Mouse (Mus musculus) R1 (cell line): ENCODE results near the gene A730061H03Rik.
A peak's percentile ranks its signal among the peaks of the same experiment; 100 is the strongest.

Source experiments
- DNase-seq: peaks from one replicate; pipeline ENCODE4 v3.0.0-alpha.2; 2018; ENCODE audit warnings: low read depth, low spot score

Gene A730061H03Rik

DNA sequence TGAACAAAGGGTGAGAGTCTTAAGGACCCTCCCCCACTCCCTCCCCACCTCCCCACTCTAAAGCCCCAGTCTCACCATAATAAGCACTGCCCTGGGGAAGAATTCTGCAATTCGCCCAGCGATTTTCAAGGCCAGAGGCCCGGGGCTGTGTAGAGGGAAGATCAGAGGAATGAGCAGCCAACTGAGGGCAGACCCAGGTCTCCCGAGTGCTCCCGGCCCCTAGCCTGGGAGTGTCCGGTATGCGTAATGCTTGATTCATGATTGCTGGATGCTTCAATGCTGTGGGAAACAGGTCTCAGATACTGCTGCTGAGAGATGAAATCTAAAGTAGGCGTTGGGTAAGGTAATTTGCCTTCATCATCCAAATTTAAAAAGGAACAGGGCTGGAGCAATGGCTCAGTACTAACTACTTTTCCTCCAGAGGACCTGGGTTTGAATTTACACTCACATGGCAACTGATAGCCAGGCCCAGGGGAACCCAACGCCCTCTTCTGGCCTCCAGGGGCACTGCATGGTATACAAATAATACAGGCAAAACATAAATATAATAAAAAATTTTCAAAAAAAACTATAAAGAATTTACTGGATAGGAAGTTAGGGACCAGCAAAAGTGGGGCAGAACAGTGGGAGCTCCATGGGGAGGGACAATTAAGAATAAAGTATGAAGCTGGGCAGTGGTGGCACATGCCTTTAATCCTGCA lies 21.9 kb upstream of the A730061H03Rik start:
- DNase-seq = no peak

DNA sequence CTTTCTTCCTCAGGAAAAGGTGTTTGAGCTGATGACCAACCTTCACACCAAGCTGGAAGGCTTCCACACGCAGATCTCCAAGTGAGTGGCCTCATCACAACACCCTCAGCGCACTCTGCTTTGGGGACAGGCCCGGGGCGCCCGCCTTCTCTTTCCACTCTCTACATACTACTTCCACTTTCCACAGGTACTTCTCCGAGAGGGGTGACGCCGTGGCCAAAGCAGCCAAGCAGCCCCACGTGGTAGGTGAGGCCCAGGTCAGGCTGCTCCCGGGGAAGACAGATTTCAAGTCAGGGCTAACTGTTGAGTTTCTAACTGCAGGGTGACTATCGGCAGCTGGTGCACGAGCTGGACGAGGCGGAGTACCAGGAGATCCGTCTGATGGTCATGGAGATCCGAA lies 20.5 kb upstream of the A730061H03Rik start:
- DNase-seq = no peak

DNA sequence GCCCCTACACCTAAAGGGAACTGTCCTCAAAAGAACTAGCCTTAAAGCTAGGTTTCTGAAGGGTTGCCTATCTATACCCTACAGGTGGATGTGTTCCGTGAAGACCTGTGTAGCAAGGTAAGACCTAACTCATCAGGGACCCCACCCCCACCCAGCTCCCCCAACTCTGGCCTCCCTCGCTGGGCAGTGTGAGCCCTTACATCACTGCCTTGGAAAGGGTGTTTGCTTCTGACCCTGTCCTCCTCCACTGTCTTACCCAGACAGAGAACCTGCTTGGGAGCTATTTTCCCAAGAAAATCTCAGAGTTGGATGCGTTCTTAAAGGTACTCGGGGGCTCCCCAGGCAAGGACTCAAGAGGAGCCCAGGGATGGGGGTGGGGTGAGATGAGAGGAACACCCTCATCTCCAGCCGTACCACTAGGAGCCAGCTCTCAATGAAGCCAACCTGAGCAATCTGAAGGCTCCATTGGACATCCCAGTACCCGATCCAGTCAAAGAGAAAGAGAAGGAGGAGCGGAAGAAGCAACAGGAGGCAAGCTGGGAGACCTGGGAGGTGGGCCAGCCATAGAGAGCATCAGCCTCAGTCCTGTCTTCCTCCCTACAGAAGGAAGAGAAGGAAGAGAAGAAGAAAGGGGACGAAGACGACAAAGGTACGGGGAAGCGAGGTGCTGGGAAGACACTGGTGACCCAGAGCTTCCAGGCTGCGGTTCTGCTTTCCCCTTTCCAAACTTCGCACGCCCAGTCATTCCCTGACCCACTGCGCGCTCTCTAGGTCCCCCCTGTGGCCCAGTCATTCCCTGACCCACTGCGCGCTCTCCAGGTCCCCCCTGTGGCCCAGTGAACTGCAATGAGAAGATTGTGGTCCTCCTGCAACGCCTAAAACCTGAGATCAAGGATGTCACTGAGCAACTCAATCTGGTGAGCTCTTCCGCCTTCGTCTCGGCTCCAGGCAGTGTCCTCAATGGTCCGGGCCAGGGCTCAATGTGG lies 19.6 kb upstream of the A730061H03Rik start:
- DNase-seq = peak; percentile 39

DNA sequence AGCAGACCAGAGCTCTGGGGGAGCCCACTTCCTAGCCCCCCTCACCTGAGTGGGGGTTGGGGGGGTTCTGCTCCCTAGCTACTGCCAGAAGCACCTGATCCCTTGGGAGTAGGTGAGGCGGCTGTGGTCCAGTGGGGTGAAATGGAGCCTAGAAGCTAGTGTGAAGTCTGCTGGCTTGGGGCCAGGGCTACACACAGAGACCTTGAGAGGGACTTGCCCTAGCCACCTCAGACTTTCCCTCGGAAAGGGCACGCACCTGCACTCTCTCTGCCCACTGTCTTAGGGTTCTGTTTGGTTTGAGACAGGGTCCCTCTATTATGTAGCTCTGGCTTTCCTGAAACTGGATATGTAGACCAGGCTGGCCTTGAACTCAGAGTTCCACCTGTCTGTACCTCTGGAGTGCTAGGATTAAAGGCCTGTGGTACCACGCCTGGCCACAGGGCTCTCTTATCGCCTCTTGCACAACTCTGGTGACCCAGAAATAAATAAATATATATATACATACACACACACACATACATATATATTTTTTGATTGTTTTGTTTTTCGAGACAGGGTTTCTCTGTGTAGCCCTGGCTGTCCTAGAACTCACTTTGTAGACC lies 18.6 kb upstream of the A730061H03Rik start:
- peak; percentile 35 for DNase-seq

DNA sequence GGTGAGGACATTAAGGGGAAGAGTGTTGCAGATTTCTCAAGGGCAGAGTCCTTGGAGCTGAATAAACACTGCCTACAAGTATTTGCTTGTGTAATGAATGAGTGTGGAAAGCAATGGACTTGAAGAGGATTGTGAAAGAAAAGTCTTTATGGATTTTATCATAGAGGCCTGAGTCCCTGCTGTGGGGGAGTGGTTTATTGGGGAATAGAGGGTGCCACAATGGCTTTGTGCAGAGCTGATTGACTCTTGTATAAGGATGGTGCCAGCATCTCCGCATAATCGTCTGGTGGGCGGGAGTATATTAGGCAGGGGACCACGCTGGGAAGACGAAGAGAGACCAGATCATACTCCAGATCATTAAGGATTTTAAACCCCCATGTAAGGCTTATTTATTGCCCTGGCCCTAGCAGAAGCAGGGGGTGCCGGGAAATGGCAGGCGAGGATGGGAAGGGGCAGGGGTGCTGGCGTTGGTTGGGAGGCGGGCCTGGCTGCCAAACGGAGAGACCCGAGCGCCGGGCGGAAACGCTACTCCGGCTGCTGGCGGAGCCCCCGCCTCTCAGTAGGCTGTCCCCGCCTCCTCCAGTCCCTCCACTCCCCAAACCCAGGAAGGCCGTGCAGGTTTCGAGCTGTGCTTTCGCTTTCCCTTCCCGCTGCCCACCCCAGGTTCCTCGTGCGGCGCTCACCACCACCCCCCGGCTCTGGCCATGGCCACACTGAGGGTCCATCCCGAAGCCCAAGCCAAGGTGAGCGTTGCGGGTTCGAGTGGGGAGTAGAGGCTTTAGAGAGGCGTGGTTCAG lies 17.9 kb upstream of the A730061H03Rik start, which contains the start of gene Psme1:
Gene Psme1, plus strand, starts transcription at position 253 of the 797 bp plus-strand sequence.
- DNase-seq = peak; percentile 85

DNA sequence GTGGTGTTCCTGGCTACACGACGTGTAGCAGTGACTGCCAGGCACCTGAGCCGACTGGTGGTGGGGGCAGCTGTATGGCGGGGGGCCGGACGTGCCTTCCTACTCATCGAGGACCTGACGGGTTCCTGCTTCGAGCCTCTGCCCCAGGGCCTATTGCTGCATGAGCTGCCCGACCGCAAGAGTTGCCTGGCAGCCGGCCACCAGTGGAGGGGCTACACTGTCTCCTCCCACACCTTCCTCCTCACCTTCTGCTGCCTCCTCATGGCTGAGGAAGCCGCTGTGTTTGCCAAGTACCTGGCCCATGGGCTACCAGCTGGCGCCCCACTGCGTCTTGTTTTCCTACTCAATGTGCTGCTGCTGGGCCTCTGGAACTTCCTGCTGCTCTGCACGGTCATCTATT lies 16.2 kb upstream of the A730061H03Rik start:
- no peak for DNase-seq

DNA sequence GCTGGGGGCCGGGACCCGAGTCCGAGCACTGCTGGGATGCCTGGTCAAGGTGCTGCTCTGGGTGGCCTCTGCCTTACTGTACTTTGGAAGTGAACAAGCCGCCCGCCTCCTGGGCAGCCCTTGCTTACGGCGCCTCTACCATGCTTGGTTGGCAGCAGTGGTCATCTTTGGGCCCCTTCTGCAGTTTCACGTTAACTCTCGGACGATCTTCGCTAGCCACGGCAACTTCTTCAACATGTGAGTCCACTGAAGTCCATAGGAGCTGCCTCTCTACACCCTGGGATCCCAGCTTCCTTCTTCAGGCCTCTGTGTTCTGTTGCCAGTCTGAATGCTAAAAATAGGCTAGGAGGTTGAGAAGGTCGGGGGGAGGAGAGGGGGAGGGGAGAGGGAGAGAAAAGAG lies 15.5 kb upstream of the A730061H03Rik start:
- DNase-seq = no peak

DNA sequence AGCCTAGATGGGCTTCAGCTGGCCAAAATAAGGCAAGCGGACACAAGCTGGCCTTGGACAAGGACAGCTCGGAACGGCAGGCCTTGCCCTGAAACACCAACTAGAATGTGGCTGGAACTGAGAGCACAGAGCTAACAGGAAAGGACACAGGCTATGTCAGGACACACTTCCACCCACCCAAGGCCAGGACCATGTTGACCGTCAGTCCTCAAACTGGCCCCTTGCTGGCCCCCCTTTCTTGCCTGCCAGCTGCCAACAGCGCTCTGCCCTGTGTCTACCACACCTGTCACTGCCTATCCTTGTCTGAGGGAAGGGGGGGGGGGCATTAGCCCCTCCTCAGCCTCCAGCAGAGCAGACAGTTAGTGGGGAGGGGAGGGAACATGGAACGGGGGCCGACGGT lies 15.1 kb upstream of the A730061H03Rik start, which contains the start of gene Fitm1:
Gene Fitm1, plus strand, starts transcription at position 316 of the 400 bp plus-strand sequence.
- DNase-seq = no peak

DNA sequence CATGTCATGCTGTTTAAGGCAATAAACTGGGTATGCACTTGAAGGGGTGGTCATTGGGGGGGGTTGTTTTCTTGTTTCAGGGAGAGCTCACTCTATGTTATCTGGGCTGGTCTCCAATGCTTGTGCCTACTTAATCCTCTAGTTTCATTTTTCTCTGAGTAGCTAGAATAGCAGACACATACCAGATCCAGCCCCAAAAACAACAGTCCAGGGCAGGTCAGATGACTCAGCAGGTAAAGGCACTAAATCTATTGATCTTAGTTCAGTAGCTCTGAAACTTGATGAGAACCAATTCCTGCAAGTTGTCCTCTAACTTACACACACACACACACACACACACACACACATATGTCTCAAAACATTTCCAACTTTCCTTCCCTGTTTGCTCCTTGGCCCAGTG lies 11.6 kb upstream of the A730061H03Rik start:
- no peak for DNase-seq

DNA sequence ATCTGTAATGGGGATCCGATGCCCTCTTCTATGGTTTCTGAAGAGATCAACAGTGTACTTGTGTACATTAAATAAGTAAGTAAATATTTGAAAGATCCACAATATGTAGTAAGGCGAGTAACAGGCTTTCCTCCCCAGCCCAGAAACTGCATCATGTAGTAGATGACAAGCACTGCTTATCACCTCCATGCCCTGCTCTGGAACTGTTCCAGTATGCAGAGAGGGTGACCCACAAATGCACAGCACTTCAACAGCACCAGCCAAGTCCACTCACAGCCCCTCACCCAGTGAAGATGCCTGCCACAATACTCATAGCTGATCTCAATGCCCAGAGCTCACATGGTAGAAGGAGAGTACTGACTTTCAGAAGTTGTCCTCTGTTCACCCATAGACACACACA lies 10.4 kb upstream of the A730061H03Rik start:
- no peak for DNase-seq

DNA sequence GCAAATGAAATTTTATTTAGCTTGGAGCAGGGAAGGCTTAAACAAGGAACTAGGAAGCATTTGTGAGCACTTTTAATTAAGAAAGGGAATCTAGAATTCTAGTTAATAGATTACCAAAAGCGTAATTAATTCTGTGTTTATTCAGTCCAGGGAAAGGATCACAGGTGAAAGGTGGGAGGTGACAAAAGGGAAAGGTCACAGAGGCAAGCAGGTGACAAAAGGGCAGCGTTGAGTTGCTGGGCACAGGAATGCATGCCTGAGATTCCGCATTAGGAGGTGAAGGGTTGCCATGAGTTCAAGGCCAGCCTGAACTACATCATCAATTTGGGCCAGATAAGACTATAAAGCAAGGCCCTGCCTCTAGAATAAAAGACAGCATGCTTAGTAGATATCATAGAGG lies 7.3 kb upstream of the A730061H03Rik start:
- no peak for DNase-seq

DNA sequence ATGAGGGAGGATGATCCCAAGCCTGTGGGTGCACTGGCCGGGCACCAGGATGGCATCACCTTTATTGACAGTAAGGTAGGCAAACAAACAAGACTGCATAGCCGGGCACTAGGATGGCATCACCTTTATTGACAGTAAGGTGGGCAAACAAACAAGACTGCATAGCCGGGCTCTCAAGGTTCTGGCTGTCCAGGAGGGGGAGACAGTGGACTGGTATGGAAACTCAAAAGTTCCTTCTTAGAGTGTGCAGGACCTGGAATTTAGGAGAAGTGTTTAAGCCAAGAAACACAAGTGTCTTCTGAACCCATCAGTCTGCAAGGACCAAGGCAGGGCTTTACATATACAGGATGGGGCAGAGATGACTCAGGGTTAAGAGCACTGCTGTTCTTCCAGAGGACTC lies 5.5 kb upstream of the A730061H03Rik start:
- no peak for DNase-seq

DNA sequence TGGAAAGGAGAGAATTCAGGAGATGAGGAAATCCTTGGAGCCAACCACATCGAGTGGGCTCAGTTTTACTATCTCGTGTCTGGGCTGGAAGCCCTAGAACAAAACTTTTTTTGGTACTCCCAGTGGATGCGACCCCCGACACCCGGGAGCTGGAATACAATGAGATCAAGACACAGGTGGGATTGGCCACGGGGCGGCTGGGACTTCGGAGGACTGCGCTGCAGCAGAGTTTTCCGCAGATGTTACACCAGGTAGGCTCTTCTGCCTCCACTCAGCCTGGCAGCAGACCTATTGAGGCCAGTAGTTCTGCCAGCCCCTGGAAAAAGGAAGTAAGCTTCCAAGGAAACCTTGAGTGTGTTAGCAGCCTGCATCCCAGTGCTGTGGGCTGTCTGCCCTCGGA lies 3.0 kb upstream of the A730061H03Rik start:
- DNase-seq = no peak

DNA sequence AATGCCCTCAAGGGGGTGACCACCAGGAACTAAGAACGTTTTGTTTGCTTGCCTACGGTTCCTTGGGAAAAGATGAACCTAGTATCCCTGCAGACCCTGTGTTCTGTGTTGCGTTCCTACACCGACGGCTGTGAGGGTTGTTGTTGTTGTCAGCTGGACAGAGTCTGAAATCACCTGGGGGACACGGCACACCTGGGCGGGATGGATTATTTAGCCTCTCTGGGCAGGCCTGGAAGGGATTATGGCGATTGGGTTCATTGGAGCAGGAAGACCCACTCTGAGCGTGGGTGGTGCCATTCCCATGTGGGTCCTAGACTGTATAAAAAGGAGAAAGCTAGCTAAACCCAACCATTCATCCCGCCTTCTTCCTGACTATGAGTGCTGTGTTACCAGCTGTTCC lies 1.7 kb upstream of the A730061H03Rik start:
- no peak for DNase-seq

DNA sequence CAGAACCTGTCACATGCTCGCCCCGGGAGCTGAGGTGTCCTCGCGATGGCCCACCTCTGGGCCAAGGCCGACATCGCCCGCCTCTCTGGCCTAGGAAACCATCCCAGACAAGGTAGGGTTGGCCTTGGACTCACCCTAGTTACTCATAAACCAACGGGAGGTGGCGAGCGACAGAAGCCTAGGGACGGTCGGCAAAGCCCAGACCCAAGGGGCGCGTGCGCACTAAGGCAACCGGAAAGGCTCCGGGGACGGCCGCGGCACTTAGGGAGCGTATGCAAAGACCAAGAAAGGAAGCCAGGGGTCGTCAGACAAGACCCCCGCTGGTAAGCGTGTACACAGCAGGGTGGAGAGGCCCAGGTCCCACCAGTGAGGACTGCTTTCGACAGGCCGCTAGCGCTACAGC lies 406 bp downstream of the A730061H03Rik start, which contains the start of gene Dcaf11:
Gene Dcaf11, plus strand, starts transcription at position 208 of the 403 bp plus-strand sequence.
- peak; percentile 98 for DNase-seq

DNA sequence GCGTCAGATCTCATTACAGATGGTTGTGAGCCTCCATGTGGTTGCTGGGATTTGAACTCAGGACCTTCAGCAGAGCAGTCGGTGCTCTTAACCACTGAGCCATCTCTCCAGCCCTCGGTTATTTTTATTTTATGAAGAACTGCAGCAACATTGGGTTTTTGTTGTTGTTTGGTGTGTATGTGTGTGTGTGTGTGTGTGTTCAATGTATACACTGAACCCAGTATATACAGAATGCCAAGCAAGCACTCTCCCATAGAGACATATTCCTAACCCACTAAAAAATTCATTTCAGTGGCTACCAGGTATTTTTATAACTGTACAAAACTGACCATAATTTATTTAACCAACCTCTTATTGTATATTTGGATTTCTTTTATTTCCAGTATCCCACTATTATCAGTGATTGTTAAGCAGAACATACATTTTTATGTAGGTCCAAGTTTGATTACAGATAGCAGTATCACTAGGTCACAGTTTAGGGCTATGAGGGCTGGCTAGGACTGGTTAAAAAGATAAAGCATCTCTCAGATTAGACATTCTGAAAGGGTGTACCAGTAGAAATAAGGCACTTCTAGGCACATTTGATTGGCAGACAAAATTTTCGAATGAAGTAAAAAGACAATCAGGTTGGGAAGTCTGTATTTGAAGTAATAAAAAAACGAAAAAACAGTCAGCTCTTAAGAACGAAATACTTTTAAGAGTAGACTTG lies 1.3 kb downstream of the A730061H03Rik start:
- no peak for DNase-seq

DNA sequence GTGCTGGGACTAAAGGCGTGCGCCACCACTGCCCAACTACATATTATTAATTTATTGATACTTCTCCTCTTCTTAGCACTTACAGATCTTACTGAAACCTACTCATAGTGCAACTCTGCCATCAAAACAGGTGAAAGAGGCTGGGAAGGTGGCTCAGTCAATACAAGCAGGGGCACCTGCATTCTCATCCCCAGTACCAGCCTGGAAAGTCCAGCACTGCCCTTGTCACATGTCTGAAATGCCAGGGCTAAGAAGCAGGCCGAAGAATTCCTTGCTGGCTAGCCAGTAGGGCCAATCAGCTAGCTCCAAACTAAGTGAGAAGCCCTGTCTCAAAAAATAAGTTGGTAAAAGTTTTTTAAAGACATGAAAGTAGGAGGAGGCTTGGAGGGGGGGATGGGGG lies 2.6 kb downstream of the A730061H03Rik start:
- DNase-seq = no peak

DNA sequence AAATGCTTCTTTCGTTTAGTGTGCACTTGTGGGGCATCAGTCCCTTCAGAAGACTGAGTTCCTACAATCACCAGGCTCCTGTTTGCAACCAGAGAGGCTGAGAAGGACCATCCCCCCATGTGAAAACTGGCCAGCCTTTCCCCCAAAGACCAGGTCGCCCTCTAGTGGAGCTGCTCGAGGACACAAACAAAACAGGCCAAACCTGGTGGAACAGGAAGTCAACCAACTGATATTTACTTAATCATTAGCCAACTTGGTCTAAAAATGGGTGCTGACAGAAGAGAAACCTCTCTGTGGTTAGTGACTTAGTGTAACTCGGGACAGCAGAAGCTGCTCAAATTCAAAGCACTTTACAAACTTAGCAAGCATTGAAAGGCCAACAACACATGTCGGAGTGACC lies 3.2 kb downstream of the A730061H03Rik start:
- DNase-seq = peak; percentile 84

DNA sequence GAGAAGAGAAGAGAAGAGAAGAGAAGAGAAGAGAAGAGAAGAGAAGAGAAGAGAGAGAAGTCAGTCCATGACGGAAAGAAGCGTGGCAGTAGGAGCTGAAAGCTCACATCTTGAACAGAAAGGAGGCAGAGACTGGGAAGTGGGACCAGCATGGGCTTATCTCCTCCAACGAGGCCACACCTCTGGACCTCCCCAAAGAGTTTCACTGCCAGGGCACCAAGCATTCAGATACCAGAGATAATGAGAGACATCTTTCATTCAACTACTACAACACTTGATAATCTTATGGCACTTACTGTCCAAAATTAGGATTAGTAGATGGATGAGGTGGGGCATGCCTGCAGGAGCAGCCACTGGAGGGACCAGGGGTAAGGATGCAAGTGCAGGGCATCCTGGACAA lies 4.4 kb downstream of the A730061H03Rik start:
- no peak for DNase-seq

DNA sequence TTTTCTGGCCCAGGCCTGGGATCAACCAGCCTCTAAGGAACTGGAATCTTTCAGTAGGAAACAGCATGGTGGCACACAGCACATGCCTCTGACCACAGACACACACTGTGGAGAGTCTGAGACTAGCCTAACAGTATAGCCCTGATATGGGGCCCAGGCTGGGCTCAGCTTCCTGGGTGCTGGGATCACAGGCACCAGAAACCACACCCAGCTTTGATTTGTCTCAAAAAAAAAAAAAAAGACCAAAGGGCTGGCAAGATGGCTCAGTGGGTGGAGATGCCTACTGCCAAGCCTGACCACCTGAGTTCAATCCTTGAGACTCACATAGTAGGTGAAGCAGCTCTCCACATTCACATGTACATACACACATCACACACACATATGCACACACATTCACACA lies 5.6 kb downstream of the A730061H03Rik start:
- DNase-seq = peak; percentile 53

DNA sequence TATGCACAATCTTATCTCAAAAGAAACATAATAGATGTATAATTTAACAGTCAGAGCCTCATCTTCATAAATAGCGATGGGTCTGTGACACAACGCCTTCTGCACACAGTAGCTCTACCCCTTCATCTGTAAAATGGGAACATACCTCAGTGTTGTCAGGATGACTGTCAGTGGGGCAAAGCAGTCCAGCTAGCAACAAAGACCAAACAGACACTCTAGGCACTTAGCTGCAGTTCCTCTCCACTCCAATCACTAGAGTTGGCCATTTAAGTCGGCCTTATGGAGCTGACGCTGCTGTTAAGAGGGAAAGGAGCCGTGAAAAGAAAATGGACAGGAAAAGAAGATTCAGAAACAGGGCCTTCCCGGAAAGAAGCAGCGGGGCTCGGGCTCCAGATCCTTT lies 8.4 kb downstream of the A730061H03Rik start:
- peak; percentile 44 for DNase-seq
